Mouse (Mus musculus): ENCODE measurements around the gene Gpx4.
"Not testable (repeated sequence)": the region's sequence is repeated elsewhere in the genome, so short reads cannot be mapped to it uniquely, and the experiment has no call there.

Gpx4 gene

GRCm38 (mm10) chr10:80050244-80050643 lies 3.3 kb downstream of the Gpx4 start:
- no peak for DNase-seq (ENCODE audit: low spot score in 2 of 2)

- DNase-seq (ENCODE audit: low spot score in 2 of 2), result no peak
Measured at GRCm38 (mm10) chr10:80050885-80051617, 4.1 kb downstream of the Gpx4 start.

- no peak for DNase-seq (ENCODE audit: low spot score in 2 of 2)
Measured at GRCm38 (mm10) chr10:80051618-80052373, 4.8 kb downstream of the Gpx4 start.

GRCm38 (mm10) chr10:80052374-80052764 lies 5.4 kb downstream of the Gpx4 start:
- DNase-seq (ENCODE audit: low spot score in 2 of 2), result no peak

- peak; percentile 96 to 98 for DNase-seq (ENCODE audit: low spot score in 2 of 2)
Measured at GRCm38 (mm10) chr10:80053259-80053780, 6.4 kb downstream of the Gpx4 start.

GRCm38 (mm10) chr10:80053831-80054815 lies 7.2 kb downstream of the Gpx4 start:
- no peak for DNase-seq (ENCODE audit: low spot score in 2 of 2)

- not testable (repeated sequence) for DNase-seq (ENCODE audit: low spot score in 2 of 2)
Measured at GRCm38 (mm10) chr10:80054911-80055310, 7.9 kb downstream of the Gpx4 start.

GRCm38 (mm10) chr10:80055364-80055763 lies 8.4 kb downstream of the Gpx4 start:
- no peak for DNase-seq (ENCODE audit: low spot score in 2 of 2)

GRCm38 (mm10) chr10:80055891-80056290 lies 8.9 kb downstream of the Gpx4 start:
- DNase-seq (ENCODE audit: low spot score in 2 of 2), result no peak

- DNase-seq (ENCODE audit: low spot score in 2 of 2), result no peak
Measured at GRCm38 (mm10) chr10:80056506-80056905, 9.5 kb downstream of the Gpx4 start.

GRCm38 (mm10) chr10:80056976-80057682 lies 10.2 kb downstream of the Gpx4 start:
- DNase-seq (ENCODE audit: low spot score in 2 of 2), result no peak

- DNase-seq (ENCODE audit: low spot score in 2 of 2), result no peak
Measured at GRCm38 (mm10) chr10:80057683-80058326, 10.8 kb downstream of the Gpx4 start.

GRCm38 (mm10) chr10:80063104-80063503 lies 16.1 kb downstream of the Gpx4 start:
- peak in 1 of 2 experiments; percentile 69 for DNase-seq (ENCODE audit: low spot score in 2 of 2)

- no peak for DNase-seq (ENCODE audit: low spot score in 2 of 2)
Measured at GRCm38 (mm10) chr10:80063877-80064650, 17.1 kb downstream of the Gpx4 start.

- DNase-seq (ENCODE audit: low spot score in 2 of 2), result no peak
Measured at GRCm38 (mm10) chr10:80069251-80069650, 22.3 kb downstream of the Gpx4 start.

GRCm38 (mm10) chr10:80069948-80070450 lies 23.0 kb downstream of the Gpx4 start:
- DNase-seq (ENCODE audit: low spot score in 2 of 2), result no peak

- DNase-seq (ENCODE audit: low spot score in 2 of 2), result peak in 1 of 2 experiments; percentile 63
Measured at GRCm38 (mm10) chr10:80070837-80071515, 24.0 kb downstream of the Gpx4 start.

- no peak for DNase-seq (ENCODE audit: low spot score in 2 of 2)
Measured at GRCm38 (mm10) chr10:80071516-80071900, 24.5 kb downstream of the Gpx4 start.
